Mouse (Mus musculus) kidney, postnatal 10 days (tissue): ENCODE measurements around the gene Thra.

Experiments
- DNase-seq: peaks from one replicate; pipeline ENCODE4 v3.0.0; 2021; ENCODE audit warnings: mixed read lengths

The Thra gene

DNA sequence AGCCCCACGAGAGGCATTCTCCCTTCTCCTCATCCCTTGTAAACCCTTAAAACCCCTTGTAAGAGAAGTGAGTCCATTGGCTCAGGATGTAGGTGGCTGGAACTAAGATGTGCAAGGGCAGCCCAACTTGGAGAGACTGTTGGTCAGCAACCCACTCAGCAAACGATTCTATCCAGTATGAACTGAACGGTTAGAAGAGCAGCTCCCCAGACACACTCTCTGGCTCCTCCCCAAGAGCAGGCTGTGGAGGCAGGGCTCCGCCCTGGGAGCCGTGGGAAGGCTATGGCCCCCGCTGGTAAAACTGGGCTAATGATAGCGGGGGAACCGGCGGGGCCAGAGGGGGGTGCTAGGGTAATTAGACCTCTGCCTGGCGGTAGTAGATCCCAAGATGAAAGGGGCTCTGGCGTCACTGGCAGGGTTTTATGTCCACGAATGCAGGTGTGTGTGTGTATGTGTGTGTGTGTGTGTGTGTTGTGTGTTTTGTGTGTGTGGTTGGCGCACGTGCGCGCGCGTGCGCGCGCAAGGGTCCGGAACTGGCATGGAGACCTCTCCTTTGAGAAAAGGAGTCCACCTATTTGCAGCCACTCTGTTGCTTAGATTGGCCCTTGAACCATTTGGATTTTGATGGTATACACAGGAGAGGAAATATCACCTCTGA, at the start of gene Thra:
Gene Thra, plus strand, starts transcription at position 246 of the 658 bp plus-strand sequence.
- peak; percentile 83 for DNase-seq

DNA sequence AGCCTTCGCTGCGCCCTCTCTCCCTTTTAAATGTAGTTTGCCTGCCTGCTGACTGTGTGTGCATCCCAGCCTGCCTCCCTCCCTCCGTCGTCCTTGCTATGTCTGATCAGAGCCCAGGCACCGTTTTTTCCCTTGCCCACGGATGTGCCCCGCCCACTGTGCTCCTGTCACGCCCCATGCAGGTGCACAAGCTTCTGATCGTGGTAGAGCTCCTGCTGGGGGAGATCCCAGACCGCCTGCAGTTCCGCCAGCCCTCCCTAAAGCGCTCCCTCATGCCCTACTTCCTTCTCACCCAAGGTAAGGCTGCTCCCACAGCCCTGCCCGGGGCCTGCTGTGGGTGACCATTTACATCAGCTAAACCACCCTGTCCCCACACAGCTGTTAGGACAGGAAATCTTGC, 47.2 kb upstream of the Thra start:
- DNase-seq = no peak

DNA sequence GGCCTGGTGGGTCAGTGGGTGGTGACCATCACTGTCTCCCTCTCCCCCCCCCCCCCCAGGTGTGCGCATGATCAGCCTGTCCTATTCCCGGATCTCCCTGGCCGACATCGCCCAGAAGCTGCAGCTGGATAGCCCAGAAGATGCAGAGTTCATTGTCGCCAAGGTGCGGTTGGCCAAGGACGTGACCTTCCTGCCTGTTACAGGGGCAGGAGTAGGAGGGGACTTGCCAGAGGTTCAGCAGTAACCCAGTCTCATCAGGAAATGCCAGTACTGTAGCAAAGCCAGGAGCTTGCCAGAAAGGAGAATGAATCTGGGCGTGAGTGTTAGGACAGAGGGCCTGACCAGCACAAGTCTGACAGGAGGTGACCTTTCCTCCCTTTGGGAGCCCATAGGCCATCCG, 46.7 kb upstream of the Thra start:
- DNase-seq = no peak

DNA sequence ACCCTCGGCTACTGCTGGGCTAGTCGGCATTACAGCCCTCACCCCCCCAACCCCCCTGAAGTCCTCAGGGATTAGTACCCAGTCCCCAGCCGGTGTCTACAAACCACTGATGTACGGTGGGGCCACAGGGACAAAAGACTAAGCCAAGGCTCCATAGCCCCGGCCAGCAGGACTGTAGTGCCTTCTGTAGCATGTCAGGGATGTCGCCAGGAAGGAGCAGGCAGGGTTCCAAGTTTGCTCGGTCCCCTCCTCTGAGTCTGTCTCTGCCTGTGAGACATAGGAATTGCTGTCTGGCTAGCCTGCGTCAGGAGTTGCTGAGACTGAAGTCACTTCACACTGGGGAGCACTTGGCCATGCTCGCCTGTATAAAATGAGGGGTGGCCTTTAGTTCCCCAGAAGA, 46.1 kb upstream of the Thra start:
- peak; percentile 47 for DNase-seq

DNA sequence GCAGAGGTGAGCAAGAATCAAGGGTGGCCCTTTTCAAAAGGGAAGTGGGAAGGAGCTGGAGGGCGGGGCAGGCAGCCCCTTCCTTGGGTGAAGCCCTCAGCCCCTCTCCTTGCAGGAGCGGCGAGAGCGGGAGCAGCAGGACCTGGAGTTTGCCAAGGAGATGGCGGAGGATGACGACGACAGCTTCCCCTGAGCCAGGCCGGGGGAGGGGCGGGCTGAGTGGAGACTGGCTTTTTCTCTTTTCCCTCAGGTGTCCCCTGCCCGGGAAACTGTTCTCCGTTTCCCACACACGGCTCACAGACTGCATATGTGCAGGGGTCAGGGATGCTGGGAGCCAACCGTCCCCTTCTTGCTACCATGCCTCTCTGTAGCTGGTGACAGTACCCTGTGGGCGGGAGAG, 45.0 kb upstream of the Thra start:
- DNase-seq = no peak

DNA sequence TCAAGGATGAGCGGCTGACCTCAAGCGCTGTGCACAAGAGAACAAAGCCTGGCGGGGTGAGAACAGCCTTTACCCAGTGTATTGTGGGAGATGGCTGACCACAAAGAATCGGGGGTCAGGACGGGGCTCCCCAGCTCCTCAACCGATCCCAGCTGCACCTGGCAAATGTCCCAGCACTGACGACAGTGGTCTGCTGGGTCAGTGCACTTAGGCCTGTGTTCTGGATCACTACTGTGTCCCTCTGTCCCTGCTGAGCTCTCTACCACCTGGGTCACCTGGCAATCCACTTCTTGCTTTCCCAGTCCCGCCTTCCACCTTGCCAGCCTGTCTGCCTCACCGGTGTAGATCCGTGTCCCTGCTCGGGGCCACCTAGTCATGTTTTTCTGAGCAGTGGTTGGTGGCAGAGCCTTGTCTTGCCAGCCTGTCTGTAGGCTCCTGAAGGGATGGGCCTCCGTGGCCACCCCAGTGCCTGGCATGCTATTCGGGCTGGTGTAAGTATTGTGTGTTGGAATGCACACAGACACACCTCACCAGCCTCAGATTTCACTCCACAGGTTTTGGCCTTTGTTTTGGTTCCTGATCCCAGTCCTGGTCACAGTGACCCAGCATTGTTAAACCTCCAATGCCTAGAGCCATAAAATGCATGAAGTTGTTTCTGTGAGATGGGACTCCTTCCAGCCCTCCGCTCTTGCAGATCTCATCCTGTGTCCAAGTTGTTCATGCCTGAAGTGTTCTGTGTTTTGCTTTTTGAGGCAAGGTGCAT, 43.8 kb upstream of the Thra start:
- DNase-seq = peak; percentile 67

DNA sequence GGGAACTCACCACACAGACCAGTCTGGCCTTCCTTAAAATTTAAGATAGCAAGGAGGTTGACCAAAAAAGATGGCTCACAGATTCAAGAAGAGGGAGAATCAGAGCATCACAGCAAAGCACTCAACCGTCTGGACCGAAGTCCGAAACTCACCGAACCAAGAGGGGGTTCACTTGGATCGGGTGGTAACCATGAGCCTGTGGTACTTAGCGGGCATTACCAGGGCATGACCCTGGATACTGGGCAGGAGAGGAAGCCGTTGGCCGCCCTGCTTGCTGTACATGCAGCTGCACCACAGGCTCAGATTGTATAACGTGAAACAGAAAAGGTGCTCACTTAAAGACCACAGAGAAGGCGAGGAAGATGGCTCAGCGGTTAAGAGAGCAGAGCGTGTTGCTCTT, 43.2 kb upstream of the Thra start:
- no peak for DNase-seq

DNA sequence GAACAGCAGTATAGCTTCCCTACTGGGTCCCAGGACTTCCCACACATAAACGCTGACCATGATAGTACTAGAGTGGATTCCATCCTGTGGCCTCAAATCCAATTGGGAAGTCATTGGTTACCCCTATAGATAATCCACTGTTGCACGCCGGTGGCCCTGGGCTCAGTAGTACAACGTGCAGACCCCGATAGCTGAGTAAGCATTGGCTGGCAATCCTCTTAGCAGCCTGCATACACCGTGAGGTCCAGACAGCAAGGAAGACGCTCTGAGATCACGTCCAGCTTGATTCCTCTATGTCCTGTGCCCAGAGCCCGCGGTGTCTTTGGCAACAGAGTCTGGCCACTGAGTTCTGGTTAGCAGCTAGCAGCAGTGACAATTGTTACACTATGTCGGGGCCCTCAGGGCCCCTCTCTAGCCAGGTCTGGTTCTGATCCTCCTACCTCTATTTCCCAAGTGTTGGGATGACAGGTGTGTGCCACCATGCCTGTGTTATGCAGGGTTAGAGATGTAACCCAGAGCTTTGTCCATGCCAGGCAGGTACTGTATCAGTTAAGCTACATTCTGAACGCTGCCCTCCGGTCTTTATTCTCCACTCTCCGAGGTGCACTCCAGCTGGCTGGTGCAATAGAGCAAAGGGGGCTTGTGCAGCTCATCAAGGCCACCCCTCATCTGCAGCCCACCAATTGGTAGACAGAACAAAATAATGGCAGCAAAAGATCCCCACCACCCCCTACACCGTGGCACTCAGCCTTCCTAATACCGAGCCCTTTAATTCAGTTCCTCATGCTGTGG, 41.4 kb upstream of the Thra start:
- DNase-seq = no peak

DNA sequence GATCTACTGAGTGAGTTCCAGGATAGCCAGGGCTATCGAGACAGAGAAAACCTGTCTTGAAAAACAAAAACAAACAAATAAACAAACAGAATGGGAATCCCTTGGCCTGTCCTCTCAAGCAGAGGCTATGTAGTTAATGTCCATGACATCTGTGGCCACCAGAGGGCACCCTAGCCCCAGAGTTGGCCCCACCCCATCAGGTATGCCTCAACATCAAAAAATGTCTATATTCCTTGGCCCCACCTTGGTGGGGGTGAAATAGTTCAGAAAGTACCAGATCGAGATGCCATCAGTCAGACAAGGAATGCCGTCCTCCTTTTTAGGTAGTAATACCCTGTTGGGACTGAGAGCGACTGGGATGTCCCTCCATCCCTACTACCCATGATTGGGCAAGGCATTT, 40.5 kb upstream of the Thra start:
- peak; percentile 90 for DNase-seq

DNA sequence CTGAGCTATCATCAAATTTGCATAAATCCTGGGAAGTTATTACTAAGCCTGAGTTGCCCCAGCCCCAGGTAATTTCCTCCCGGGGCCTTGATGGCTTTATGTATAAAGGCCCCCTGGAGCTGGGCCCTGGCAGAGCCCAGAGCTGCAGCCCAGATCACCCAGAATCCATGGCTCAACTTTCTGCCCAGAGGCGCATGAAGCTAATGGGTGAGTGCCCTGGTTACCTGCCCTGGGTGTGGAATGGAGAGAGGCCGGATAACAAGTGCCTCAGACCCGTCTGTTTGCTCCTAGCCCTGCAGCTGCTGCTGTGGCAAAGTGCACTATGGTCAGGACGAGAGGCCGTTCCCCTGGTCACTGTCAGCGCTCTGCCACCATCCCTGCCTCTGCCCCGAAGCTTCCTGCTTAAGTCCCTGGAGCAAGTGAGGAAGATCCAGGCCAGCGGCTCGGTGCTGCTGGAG, 39.2 kb upstream of the Thra start, which contains the start of gene Csf3:
Gene Csf3, plus strand, starts transcription at position 51 of the 458 bp plus-strand sequence.
- DNase-seq = no peak

DNA sequence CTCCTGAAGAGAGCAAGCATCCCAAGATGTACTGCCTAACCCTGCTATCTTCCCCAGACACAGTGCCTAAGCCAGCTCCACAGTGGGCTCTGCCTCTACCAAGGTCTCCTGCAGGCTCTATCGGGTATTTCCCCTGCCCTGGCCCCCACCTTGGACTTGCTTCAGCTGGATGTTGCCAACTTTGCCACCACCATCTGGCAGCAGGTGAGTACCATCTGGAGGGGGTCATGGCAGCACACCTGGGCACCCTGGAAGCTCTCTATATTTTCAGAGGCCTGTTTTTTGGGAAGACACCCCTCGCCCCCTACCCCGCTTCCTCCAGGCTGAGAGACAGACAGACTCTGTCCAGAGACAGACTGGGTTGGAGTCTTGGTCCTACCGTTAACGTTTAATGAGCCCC, 38.1 kb upstream of the Thra start:
- no peak for DNase-seq

DNA sequence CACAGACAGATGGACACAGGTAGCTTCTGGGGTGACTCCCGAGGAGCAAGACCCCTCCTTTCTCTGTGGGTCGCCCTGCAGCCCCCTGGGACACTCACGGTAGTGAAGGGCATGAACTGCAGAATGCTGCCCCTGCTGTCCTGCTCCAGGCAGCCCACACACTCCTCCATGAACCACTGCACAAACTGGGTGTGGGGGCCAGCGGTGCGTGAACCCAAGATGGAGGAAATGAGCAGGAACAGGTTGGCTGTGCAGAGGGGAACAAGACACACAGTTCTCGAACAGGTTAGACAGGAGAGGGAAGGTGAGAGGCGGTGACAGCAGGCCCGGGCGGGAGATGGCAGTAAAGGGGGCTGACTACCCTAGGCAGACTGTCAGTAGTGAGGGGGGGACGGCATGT, 35.4 kb upstream of the Thra start:
- no peak for DNase-seq

DNA sequence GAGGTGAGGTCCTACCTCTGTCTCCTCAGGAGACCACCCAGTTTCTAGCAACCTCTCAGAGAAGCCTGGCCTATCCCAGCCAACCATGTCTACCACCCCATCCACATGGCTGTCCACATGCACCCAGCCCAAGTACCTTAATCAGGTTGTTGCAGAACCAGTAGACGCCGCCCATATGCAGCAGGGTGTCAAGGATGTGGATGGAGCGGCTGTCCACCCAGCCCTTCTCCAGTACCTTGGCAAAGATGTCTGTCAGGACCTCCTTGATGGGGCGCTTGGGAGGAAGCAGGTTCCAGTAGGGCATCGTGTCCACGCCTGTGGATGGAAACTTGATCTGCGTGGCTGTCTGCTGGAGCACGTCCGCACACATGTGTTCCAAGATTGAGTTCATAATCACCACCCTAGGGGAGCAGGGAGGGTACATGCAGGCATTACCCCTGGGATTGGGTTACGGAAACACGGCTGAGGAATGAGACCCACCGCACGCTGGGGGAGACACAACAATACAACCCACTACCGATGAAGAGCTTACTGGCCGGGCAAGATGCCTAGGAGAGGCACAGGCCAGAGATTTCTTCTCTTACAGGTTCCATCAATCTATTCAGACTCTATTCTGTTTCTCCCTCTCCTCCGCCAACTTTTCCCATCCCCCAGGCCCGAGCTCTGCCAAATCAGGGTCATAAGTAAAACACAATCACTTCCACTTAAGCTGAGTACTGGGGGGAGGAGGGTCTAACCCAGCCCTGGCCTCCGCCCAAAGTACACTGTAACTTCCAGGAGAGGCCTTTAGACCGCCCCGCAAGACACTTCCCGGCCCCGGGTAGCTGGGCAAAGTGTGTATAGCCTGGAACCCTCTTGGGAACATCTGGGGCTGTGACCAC, 32.8 kb upstream of the Thra start:
- DNase-seq = peak; percentile 87

DNA sequence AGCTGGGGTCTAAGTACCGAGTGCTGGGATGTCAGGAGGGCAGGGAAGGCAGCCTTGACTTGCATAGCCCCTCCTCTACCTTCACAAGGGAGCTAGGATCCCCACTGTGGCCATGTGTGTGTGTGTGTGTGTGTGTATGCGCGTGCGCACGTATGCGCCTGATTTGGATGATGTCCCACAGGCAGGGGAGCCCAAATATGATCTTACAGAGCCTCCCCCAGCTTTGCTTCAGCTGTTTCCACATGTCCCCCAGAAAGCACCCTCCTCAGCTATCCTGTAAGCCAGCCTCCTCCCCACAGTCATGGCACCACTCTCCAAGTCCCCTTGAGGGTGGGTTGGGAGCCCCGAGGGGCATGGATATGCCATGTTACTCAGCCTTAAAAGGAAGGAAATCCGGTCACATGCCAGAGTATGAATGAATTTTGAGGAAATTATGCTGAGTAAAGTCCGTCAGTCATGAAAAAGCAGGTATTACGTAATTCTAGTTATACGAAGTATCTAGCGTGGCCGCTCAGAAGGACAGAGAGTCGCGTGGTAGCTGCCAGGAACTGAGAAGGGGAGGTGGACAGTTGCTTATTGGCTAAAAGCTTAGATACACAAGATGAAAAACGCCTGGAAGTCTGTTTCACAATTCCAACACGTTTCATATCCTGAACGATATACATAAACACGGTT, 32.0 kb upstream of the Thra start:
- DNase-seq = no peak

DNA sequence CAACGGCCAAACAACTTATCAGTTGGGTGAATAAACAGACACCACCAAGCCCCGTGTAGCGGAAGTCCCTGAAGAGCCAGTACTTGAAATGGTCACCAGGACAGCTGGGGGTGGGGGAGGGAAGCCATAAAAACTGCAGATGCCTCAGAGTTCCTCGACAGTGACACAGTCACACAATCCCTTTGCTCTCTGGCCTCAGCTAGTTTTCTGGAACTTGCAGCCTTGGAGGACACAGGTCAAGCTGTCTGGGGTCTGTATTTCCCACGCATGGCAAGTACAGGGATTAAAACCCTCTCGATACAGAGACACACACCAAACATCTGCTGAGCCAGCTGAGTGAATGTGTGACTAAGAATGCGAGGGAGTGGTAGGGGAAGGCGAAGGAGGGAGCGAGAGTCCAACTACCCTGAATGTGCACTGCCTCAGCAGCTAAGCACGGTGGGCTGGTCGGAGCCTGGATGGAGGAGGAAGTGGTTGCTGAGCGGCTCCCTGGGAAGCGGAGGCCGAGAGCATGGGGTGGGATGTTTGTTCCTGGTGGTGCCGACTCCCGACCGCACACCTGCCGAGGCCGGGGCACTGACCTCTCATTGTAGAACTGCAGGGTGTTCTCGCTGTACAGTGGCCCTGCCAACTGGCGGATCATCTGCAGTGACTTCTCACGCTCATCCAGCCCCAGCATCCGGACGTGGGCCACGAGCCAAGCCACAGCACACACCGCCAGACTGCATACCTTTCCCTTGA, 31.3 kb upstream of the Thra start:
- peak; percentile 81 for DNase-seq

DNA sequence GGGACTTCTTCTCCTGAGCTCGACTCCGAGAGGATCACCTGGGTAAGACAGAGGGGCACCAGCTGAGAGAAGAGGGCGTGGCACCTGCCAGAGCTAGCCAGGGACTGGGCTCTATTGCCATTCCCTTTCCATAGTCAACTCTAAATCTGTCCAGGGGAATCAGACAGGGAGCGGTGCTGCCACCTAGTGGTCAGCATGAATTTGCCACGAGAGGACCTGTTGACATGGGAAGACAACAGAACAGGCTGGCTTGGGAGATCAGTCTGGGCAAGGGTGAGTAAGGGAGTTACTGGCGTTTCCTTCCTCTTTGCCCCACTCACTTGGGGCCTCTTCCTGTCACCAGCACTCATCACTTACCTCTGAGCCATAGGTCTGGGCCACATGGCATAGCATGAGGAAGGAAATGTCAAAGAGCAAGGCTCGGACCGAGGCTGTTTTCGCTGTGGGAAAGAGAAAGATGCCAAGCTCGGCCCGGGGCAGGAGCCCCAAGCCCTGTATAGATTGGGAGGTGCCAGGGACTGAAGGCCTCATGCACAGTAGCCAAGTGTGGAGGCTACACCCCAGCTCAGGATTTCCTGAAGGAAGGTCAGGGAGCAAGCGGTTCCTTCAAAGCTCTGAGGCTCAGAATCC, 29.9 kb upstream of the Thra start:
- DNase-seq = peak; percentile 93

DNA sequence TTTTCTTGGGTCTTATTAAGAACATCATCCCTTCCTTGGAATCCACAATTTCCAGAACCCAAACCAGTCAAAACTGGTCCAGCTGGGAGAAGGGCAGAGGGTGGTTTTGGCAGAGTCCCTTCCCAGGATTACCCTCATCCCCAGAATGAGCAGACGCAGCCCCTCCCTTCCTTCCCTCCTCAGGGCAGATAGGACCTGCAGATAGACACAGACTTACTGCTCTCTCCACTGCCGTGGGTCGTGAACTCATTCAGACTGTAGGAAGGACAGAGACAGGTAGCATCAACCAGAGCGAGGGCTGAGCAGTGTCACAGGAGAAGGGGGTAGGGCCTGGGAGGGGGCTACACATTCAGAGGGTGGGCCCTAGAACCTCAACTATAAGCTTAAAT, 29.4 kb upstream of the Thra start:
- no peak for DNase-seq

DNA sequence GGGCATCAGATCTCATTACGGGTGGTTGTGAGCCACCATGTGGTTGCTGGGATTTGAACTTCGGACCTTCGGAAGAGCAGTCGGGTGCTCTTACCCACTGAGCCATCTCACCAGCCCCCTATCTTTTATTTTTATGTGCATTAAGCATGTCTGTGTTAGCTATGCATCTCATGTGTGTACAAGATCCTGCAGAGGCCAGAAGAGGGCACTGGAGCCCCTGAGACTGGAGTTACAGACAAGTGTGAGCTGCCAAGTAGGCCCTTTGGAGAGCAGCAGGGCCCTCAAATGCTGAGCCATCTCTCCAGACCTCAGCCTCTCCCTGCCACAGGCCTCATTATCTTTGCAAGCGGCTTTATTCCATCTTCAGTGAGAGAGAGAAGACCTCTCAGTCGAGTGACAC, 28.4 kb upstream of the Thra start:
- peak; percentile 69 for DNase-seq

DNA sequence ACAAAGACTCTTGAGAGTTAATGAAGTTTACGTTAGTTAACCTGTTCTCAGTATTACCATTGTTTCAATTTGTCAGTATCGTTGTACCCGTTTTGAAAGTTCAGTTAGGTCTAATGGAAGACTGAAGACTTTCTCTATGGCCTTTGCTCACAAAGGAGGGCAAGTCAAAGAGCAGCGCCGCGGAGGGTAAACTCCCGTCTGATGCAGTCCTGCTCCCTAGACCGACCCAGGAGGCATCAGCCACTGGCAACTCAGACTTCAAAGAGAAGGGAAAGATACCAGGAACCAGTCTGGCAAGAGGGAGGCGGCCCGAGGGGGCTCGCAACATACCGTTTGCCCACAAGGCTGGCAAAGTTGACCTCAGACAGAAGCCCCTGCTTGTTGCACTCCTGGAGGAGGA, 26.7 kb upstream of the Thra start:
- DNase-seq = no peak

DNA sequence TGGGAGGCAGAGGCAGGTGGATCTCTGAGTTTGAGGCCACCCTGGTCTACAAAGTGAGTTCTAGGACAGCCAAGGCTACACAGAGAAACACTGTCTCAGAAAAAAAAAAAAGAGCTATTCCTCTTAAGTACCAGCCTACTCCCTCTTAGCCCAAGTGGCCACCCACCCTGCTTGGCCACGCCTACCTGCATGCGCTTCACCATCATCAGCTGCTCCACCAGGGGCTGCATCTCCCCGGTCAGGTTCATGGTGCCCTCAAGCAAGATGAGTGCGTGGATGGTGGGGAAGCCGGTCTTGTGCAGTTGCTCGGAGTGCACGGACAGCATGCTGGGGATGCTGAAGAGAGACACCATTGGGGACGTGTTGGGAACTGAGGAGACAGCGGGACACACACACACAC, 24.5 kb upstream of the Thra start:
- no peak for DNase-seq

DNA sequence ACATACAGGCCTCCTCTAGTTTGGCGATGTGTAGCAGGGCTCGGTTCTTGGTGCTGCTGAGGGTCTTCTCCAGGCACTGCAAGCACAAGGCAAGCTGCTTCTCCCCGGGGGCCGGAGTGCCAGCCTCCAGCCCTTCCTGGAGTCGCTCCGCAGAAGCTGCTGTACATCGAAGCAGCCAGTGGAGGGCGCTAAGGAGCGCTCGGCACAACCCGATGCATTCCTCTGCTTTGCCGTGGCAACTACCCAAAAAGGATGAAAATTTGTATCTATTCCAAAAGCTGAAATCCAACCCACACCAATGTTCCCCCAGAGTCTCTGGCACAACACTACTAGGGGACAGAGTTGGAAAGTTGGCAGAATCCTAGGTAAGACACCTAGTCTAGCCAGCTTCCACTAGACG, 22.5 kb upstream of the Thra start:
- peak; percentile 86 for DNase-seq
